Mouse (Mus musculus): Measurements from ENCODE around the gene Wbp4. TPM values are rescaled to one million over a fixed set of nuclear protein-coding genes. Genes with fewer than 3 reads are reported as not detected.
"Not testable (repeated sequence)": the region's sequence is repeated elsewhere in the genome, so short reads cannot be mapped to it uniquely, and the experiment has no call there.

Gene Wbp4
- polyA plus RNA-seq, 1 experiment from 2014 or later = 38.0 TPM

DNA sequence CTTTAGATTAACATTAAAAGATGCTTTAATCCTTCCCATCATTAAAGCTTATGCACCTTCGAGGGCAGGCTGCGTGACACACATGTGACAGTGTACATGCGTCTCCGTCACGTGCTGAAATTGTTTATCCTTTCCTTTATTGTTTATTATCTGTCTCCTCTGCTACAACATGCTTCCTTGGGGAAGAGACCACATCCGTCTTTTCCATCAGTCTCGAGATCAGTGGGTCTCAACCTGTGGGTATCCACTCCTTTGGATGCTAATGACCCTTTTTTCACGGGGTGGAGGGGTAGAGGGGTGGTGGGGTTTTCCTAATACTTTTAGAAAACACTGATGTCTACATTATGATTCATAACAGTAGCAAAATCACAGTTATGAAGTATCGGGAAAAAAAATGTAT is 36.7 kb downstream of the Wbp4 start:
- 69% methylated on average over 9 of the region's 9 CpGs for WGBS
- no peak for ATAC-seq (ENCODE audit: borderline replicate concordance, extremely low read depth, low FRiP score, low TSS enrichment)

DNA sequence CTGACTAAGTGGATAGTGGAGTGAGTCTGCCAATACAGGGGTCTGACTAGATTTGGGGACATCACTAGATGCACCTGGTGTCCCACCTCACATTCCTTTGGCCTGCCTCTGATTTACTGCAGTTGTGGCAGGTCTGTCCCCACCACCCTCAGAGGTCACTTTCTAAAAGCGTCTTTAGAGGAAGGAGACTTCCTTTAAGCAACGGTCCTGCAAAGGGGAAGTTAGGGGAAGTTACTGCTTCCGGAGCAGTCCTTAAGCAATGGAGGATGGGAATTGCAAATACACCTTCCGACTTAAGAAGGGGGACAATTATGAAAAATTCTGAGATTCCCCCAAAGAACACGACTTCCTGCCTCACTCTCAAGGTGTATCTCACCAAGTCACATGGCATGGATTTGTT is 39.9 kb downstream of the Wbp4 start:
- 72% methylated on average over 5 of the region's 5 CpGs for WGBS
- no peak for ATAC-seq (ENCODE audit: borderline replicate concordance, extremely low read depth, low FRiP score, low TSS enrichment)
- H3K9me3 ChIP-seq = no peaks in the 10 kb centered on the region
- H3K4me2 ChIP-seq = no peak overlapping the region
- H3K36me3 ChIP-seq = no peaks in the 10 kb centered on the region
- no peaks in the 10 kb centered on the region for H3K27me3 ChIP-seq
- H3K9ac ChIP-seq = no peak overlapping the region
- H3K4me1 ChIP-seq = no peaks in the 10 kb centered on the region
- no peak overlapping the region for H3K27ac ChIP-seq
- no peak overlapping the region for H3K4me3 ChIP-seq

More for the DNA sequence above, 36.7 kb downstream of the Wbp4 start:
- Histone ChIP-seq H3K27ac (no peak overlapping the region), H3K4me2 (no peak overlapping the region), H3K27me3 (no peaks in the 10 kb centered on the region), H3K9me3 (no peaks in the 10 kb centered on the region), H3K4me1 (no peaks in the 10 kb centered on the region), H3K9ac (no peak overlapping the region), H3K4me3 (no peak overlapping the region), H3K36me3 (no peaks in the 10 kb centered on the region)

DNA sequence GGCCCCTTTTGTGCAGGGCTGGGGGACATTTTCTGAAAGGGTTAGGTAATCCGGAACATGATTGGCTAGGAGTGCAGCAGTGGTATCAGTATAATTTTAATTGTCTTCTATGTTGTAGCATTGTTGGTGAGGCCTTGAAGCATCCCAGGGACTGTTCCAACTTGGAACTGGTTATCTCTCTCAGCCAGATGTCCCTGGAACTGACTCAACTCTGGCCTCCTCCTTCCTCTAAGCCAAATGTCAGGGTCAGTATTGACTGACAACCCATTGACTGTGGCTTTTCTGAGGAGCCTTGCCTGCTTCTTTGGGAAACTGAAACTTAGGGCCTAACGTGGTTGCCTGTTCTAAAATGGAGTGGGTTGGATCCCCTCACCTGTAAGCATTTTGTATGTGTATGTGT is 40.7 kb downstream of the Wbp4 start:
- H3K9me3 ChIP-seq = no peaks in the 10 kb centered on the region
- 80% methylated on average over 2 of the region's 2 CpGs for WGBS
- no peak for ATAC-seq (ENCODE audit: borderline replicate concordance, extremely low read depth, low FRiP score, low TSS enrichment)

GRCm38 (mm10) chr14:79434068-79434467 is 47.3 kb downstream of the Wbp4 start:
- 87% methylated on average over 1 of the region's 1 CpGs for WGBS
- Histone ChIP-seq H3K36me3 (no peaks in the 10 kb centered on the region), H3K27ac (no peak overlapping the region), H3K9me3 (no peaks in the 10 kb centered on the region), H3K27me3 (no peaks in the 10 kb centered on the region), H3K9ac (no peak overlapping the region), H3K4me3 (no peak overlapping the region), H3K4me2 (no peak overlapping the region), H3K4me1 (no peaks in the 10 kb centered on the region)
- ATAC-seq (ENCODE audit: borderline replicate concordance, extremely low read depth, low FRiP score, low TSS enrichment) = no peak

More for the DNA sequence above, 40.7 kb downstream of the Wbp4 start:
- no peak overlapping the region for H3K9ac ChIP-seq
- no peak overlapping the region for H3K4me3 ChIP-seq
- H3K4me1 ChIP-seq = no peaks in the 10 kb centered on the region
- no peak overlapping the region for H3K4me2 ChIP-seq
- H3K36me3 ChIP-seq = no peaks in the 10 kb centered on the region
- H3K27me3 ChIP-seq = no peaks in the 10 kb centered on the region
- H3K27ac ChIP-seq = no peak overlapping the region

GRCm38 (mm10) chr14:79426730-79427365 is 54.5 kb downstream of the Wbp4 start:
- WGBS = 100% methylated on average over 2 of the region's 59 CpGs
- not testable (repeated sequence) for H3K27me3 ChIP-seq, H3K4me1 ChIP-seq, H3K9me3 ChIP-seq
- H3K27ac ChIP-seq = peak overlapping the region; percentile 90
- peaks cover 10% of the 10 kb centered on the region for H3K36me3 ChIP-seq
- H3K4me3 ChIP-seq = peak overlapping the region; percentile 52
- H3K9ac ChIP-seq = peak overlapping the region; percentile 48
- ATAC-seq (ENCODE audit: borderline replicate concordance, extremely low read depth, low FRiP score, low TSS enrichment) = peak; percentile 20
- H3K4me2 ChIP-seq = peak overlapping the region; percentile 57

DNA sequence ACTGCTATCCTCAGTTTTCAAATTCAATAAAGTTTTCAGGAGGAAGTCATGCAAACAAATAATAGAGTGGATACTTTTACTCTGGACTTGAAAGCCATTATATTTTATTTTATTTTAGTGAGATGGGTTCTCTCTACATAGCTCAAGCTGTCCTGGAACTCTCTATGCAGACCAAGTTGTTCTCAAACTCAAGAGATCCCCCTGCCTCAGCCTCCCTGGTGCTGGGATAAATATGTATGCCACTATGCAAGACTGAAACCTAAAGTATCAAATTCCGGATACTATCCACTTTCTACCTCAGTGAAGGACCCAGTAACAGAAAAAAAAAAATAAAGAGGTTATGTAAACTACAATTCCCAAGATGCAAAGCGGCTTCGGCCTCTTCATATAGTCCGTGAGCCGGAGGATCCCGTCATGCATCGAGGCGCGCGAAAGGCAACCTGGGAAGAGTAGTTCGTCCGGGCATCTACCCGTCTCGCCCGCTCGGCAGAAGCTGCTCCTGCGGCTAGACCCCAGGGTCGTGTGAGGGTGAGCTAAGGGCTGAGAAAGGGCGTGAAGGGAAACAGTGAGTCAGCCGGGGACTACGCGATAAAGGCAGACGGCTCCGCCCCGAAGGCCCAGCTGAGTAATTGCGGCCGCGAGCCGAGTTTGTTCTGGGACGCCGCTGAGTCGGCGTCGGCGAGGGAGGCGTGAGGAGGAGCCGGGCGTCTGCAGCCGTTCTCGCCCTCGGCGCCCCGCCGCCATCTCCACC is 55.2 kb downstream of the Wbp4 start, which contains the start of gene Kbtbd7:
Kbtbd7 (plus strand) TSS at position 533 of the 751 bp plus-strand sequence.
- ATAC-seq (ENCODE audit: borderline replicate concordance, extremely low read depth, low FRiP score, low TSS enrichment) = peak; percentile 99
- Histone ChIP-seq H3K9me3 (peaks cover 9% of the 10 kb centered on the region; the same call in 1 of the 2 replicates), H3K27ac (peak within 1 kb of the TSS; percentile 90), H3K4me3 (peak within 1 kb of the TSS; percentile 52), H3K9ac (peak within 1 kb of the TSS; percentile 48), H3K36me3 (peaks cover 10% of the 10 kb centered on the region), H3K4me1 (no peaks in the 10 kb centered on the region), H3K27me3 (no peaks in the 10 kb centered on the region), H3K4me2 (peak within 1 kb of the TSS; percentile 57)
- 2% methylated on average over 39 of the region's 44 CpGs for WGBS

DNA sequence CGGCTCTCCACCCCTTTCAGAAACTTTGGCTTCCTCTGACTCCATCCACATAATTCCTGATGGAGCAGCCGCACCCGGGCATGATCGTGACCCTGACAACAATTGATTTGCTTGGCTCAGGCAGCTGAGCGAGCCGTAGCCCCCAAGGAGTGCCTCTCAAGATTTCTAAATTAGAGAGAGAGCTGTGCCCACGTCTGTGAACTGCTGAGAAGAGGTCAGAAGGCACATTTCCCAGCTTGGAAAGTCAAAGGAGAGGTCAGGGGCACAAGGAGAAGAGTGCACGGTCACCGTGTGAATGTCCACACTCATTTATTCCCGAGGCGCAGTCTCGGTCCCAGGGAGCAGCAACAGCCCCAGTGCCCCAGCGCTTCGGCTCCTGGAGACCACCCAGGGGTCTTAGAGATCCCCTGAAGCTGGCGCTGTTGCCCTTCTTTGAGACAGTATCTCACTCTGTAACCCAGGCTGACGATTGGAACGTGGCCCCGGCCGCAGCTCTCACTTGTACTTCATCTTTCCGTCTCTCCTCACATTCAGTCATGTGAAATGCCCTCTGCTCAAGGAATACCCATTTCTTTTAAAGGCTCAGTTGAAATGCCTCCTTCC is 61.1 kb downstream of the Wbp4 start:
- H3K9me3 ChIP-seq = no peaks in the 10 kb centered on the region
- 64% methylated on average over 20 of the region's 20 CpGs for WGBS
- H3K4me3 ChIP-seq = no peak overlapping the region
- H3K4me2 ChIP-seq = no peak overlapping the region
- H3K27me3 ChIP-seq = no peaks in the 10 kb centered on the region
- H3K9ac ChIP-seq = no peak overlapping the region
- H3K27ac ChIP-seq = no peak overlapping the region
- no peaks in the 10 kb centered on the region for H3K4me1 ChIP-seq
- H3K36me3 ChIP-seq = 0 out of 2 replicates have a peak, but pooled peaks cover 2% of the 10 kb centered on the region
- no peak for ATAC-seq (ENCODE audit: borderline replicate concordance, extremely low read depth, low FRiP score, low TSS enrichment)

DNA sequence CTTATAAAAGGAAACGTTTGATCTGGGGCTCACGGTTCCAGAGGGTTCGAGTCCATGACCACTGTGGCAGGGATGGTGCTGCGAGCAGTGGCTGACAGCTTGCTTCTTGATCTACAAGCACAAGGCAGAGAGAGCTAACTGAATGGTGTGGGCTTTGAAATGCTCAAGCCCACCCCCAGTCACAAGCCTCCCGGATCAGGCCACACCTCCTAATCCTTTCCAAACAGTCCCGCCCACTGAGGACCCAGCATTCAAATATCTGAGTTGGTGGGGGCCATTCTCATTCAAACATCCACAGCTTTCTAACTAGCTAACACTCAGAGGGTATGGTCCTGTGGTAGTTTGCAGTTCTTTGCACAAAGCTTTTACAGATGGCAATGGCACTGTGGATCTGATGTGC is 68.2 kb downstream of the Wbp4 start:
- Histone ChIP-seq H3K27me3 (no peaks in the 10 kb centered on the region), H3K36me3 (peaks cover 4% of the 10 kb centered on the region; the same call in 1 of the 2 replicates), H3K4me1 (no peaks in the 10 kb centered on the region), H3K27ac (no peak overlapping the region), H3K4me2 (no peak overlapping the region), H3K9me3 (no peaks in the 10 kb centered on the region), H3K9ac (no peak overlapping the region), H3K4me3 (no peak overlapping the region)
- ATAC-seq (ENCODE audit: borderline replicate concordance, extremely low read depth, low FRiP score, low TSS enrichment) = no peak
- 83% methylated on average over 6 of the region's 6 CpGs for WGBS

DNA sequence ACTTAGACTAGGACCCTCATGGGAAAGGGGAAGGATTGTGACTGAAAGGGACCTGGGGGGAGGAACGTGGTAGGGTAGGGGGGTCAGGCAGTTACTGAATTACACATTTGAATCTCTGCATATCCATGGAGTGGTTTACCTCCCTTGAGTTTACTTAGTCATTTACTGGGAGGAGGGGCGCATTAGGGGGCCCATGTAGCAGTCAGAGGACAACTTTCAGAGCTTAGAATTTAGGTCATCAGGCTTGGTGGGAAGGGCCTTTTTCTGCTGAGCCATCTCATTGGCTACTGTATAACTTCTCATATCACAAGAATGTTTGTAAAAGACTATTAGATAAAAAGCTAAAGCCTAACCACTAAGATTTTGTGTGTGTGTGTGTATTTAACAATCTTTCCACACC is 70.7 kb downstream of the Wbp4 start:
- Histone ChIP-seq H3K27ac (no peak overlapping the region), H3K27me3 (no peaks in the 10 kb centered on the region), H3K4me3 (no peak overlapping the region), H3K36me3 (peaks cover 4% of the 10 kb centered on the region; the same call in 1 of the 2 replicates), H3K9ac (no peak overlapping the region), H3K4me2 (no peak overlapping the region), H3K9me3 (no peaks in the 10 kb centered on the region), H3K4me1 (no peaks in the 10 kb centered on the region)
- ATAC-seq (ENCODE audit: borderline replicate concordance, extremely low read depth, low FRiP score, low TSS enrichment) = no peak
- WGBS = 57% methylated on average over 2 of the region's 2 CpGs

Other genes starting within 250 kb of the Wbp4 start
- gene Zfp957, start 234.2 kb downstream of the Wbp4 start, polyA plus RNA-seq (2015; fragmentation: Nextera tagmentation; extraction: Ambion mirVana) = not detected in 2 replicates
- gene Rgcc, start 179.9 kb downstream of the Wbp4 start, polyA plus RNA-seq (2015; fragmentation: Nextera tagmentation; extraction: Ambion mirVana) = 144 and 154 TPM in 2 replicates
- gene Naa16, start 90.7 kb downstream of the Wbp4 start, polyA plus RNA-seq (2015; fragmentation: Nextera tagmentation; extraction: Ambion mirVana) = 41.0 and 45.9 TPM in 2 replicates
- 10.8 and 11.0 TPM in 2 replicates for gene Mtrf1, start 83.7 kb downstream of the Wbp4 start, polyA plus RNA-seq (2015; fragmentation: Nextera tagmentation; extraction: Ambion mirVana)
- gene Kbtbd7, start 55.0 kb downstream of the Wbp4 start, polyA plus RNA-seq (2015; fragmentation: Nextera tagmentation; extraction: Ambion mirVana) = 11.8 and 12.7 TPM in 2 replicates
- 3.8 and 4.6 TPM in 2 replicates for gene Kbtbd6, start 29.7 kb downstream of the Wbp4 start, polyA plus RNA-seq (2015; fragmentation: Nextera tagmentation; extraction: Ambion mirVana)
- gene Elf1, start 326 bp downstream of the Wbp4 start, polyA plus RNA-seq (2015; fragmentation: Nextera tagmentation; extraction: Ambion mirVana) = 17.5 and 18.8 TPM in 2 replicates
- gene Sugt1, start 106.2 kb upstream of the Wbp4 start, polyA plus RNA-seq (2015; fragmentation: Nextera tagmentation; extraction: Ambion mirVana) = 127 and 136 TPM in 2 replicates
- gene Cnmd, start 180.7 kb upstream of the Wbp4 start, polyA plus RNA-seq (2015; fragmentation: Nextera tagmentation; extraction: Ambion mirVana) = 10.9 and 11.5 TPM in 2 replicates

Measured in lung, embryonic 15.5 days (tissue).